Mouse (Mus musculus) gastrocnemius, adult 8-10 months (tissue): ENCODE measurements around the gene Stx7. TPM values are rescaled to one million over a fixed set of nuclear protein-coding genes. Genes with fewer than 3 reads are reported as not detected.
A peak's percentile ranks its signal among the peaks of the same experiment; 100 is the strongest.
"Not testable (repeated sequence)": the region's sequence is repeated elsewhere in the genome, so short reads cannot be mapped to it uniquely, and the experiment has no call there.

ENCODE experiments used
- DNase-seq, 2 experiments: peaks; one replicate each; pipeline ENCODE4 v3.0.0; 2022; ENCODE audit warnings: low spot score in 2 of 2
- total RNA-seq, 4 experiments: library from RNA; stranded (reverse); gene quantifications; 2 replicates each; pipeline ENCODE4 v1.2.4; 2022

Gene Stx7
- 10 to 100 TPM; 22.1 to 28.8 (median 24.4) TPM for total RNA-seq

GRCm38 (mm10) chr10:24149135-24149781 lies at the start of gene Stx7:
TSS of gene Stx7 (plus strand) at chr10:24149302.
- DNase-seq, result peak; percentile 78 to 89

GRCm38 (mm10) chr10:24101812-24102211 lies 47.3 kb upstream of the Stx7 start, which contains the start of gene Taar8c:
TSS of gene Taar8c (minus strand) at chr10:24101912.
- not testable (repeated sequence) for DNase-seq

- DNase-seq, result not testable (repeated sequence)
Measured at GRCm38 (mm10) chr10:24103299-24103698, 45.8 kb upstream of the Stx7 start.

GRCm38 (mm10) chr10:24107747-24108146 lies 41.4 kb upstream of the Stx7 start:
- DNase-seq, result no peak

- no peak for DNase-seq
Measured at GRCm38 (mm10) chr10:24108236-24108635, 40.9 kb upstream of the Stx7 start.

GRCm38 (mm10) chr10:24109434-24109833 lies 39.7 kb upstream of the Stx7 start, which contains the start of gene Taar9:
TSS of gene Taar9 (minus strand) at chr10:24109534.
- DNase-seq, result not testable (repeated sequence)

GRCm38 (mm10) chr10:24111116-24111778 lies 37.9 kb upstream of the Stx7 start:
- DNase-seq, result no peak

GRCm38 (mm10) chr10:24131451-24132262 lies 17.4 kb upstream of the Stx7 start:
- no peak for DNase-seq

- no peak for DNase-seq
Measured at GRCm38 (mm10) chr10:24132273-24132672, 16.8 kb upstream of the Stx7 start.

- no peak for DNase-seq
Measured at GRCm38 (mm10) chr10:24133132-24133531, 16.0 kb upstream of the Stx7 start.

- no peak for DNase-seq
Measured at GRCm38 (mm10) chr10:24134071-24134645, 14.9 kb upstream of the Stx7 start.

- DNase-seq, result no peak
Measured at GRCm38 (mm10) chr10:24138623-24139261, 10.4 kb upstream of the Stx7 start.

- DNase-seq, result no peak
Measured at GRCm38 (mm10) chr10:24142735-24143134, 6.4 kb upstream of the Stx7 start.

GRCm38 (mm10) chr10:24150086-24150485 lies 984 bp downstream of the Stx7 start:
- no peak for DNase-seq

- no peak for DNase-seq
Measured at GRCm38 (mm10) chr10:24158470-24159254, 9.6 kb downstream of the Stx7 start.

- no peak for DNase-seq
Measured at GRCm38 (mm10) chr10:24159575-24159974, 10.5 kb downstream of the Stx7 start.

GRCm38 (mm10) chr10:24160349-24160748 lies 11.2 kb downstream of the Stx7 start:
- no peak for DNase-seq

- DNase-seq, result no peak
Measured at GRCm38 (mm10) chr10:24164137-24164908, 15.2 kb downstream of the Stx7 start.

GRCm38 (mm10) chr10:24164909-24165304 lies 15.8 kb downstream of the Stx7 start:
- no peak for DNase-seq
